Mouse (Mus musculus) heart, embryonic 16.5 days (tissue): ENCODE data around the gene Ggta1. TPM values are rescaled to one million over a fixed set of nuclear protein-coding genes. Genes with fewer than 3 reads are reported as not detected.
A peak's percentile ranks its signal among the peaks of the same experiment; 100 is the strongest.

Experiments used
- ATAC-seq: fragments of 200-750 bp; cut with Nextera tagmentation; replicated peaks from 2 replicates; pipeline ENCODE4 v1.8.0; 2017; ENCODE audit warnings: moderate number of reproducible peaks; ENCODE audit not compliant: insufficient read depth, low FRiP score; ENCODE audit errors: extremely low read depth
- H3K27ac ChIP-seq: fragments of 300-500 bp; sonication (generic); 2 replicates; pipeline ENCODE4 v1.5.1; 2014; ENCODE audit warnings: mild to moderate bottlenecking, low read length, control low read depth, moderate library complexity
- H3K27me3 ChIP-seq: fragments of 300-500 bp; sonication (generic); 2 replicates; pipeline ENCODE4 v1.6.1; 2014; ENCODE audit warnings: low read length, mixed read lengths; ENCODE audit not compliant: control insufficient read depth, insufficient read depth
- H3K36me3 ChIP-seq: fragments of 300-500 bp; sonication (generic); 2 replicates; pipeline ENCODE4 v1.6.1; 2014; ENCODE audit not compliant: control insufficient read depth, insufficient read depth
- H3K4me1 ChIP-seq: fragments of 300-500 bp; sonication (generic); 2 replicates; pipeline ENCODE4 v1.6.1; 2014; ENCODE audit warnings: low read length, mixed read lengths; ENCODE audit not compliant: control insufficient read depth, insufficient read depth
- H3K4me2 ChIP-seq: fragments of 300-500 bp; sonication (generic); 2 replicates; pipeline ENCODE4 v1.6.1; 2014; ENCODE audit warnings: low read depth, mild to moderate bottlenecking, control low read depth, low read length
- H3K4me3 ChIP-seq: fragments of 300-500 bp; sonication (generic); 2 replicates; pipeline ENCODE4 v1.5.1; 2014; ENCODE audit warnings: mild to moderate bottlenecking, control low read depth, low read length
- H3K9ac ChIP-seq: fragments of 300-500 bp; sonication (generic); 2 replicates; pipeline ENCODE4 v1.6.1; 2014; ENCODE audit warnings: low read length, control low read depth
- H3K9me3 ChIP-seq: fragments of 300-500 bp; sonication (generic); replicated peaks from 2 replicates; pipeline ENCODE4 v1.6.1; 2016; ENCODE audit warnings: low read length; ENCODE audit not compliant: control insufficient read depth
- WGBS: fragments of 180-500 bp; shearing (Covaris S2); extraction: QIAGEN DNeasy Blood & Tissue Kit; methylation state at CpG from one replicate; pipeline ENCODE4 v1.1.7; 2014; 5-methylcytosine and 5-hydroxymethylcytosine counted together
- polyA plus RNA-seq: library from polyadenylated mRNA; unstranded; fragments of >200 nt; fragmentation: Nextera tagmentation; extraction: Ambion mirVana; gene quantifications from 2 replicates; pipeline ENCODE4 v1.2.1, GENCODE M21; 2015

The Ggta1 gene
- polyA plus RNA-seq, 1 experiment from 2014 or later = 30.9 TPM

DNA sequence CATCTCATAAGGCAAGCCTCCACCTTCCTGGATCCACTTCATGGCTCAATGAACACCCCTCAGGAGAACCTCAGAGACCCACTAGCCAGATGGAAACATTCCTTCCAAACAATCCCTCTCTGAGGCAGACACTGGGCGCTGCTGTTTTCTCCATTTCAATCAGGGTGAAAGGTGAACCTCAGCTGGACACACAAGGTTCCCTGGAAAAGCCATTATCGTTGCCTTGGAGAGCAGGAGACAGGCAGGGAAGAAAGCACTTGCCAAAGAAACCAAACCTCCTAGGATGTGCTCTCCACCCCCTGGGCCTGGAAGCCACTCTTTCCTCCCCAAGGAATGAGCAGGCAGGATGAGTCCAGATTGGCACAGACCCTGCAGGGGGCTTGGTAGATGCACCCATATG lies 35.5 kb downstream of the Ggta1 start:
- Histone ChIP-seq H3K27me3 (no peaks in the 10 kb centered on the region), H3K4me2 (no peak overlapping the region), H3K9ac (no peak overlapping the region), H3K36me3 (peaks cover 7% of the 10 kb centered on the region; the same call in 1 of the 2 replicates), H3K27ac (peak overlapping the region; percentile 46; the same call in 1 of the 2 replicates), H3K4me3 (no peak overlapping the region), H3K4me1 (peaks cover 32% of the 10 kb centered on the region), H3K9me3 (no peaks in the 10 kb centered on the region)
- WGBS = 48% methylated on average over 2 of the region's 2 CpGs
- no peak for ATAC-seq

DNA sequence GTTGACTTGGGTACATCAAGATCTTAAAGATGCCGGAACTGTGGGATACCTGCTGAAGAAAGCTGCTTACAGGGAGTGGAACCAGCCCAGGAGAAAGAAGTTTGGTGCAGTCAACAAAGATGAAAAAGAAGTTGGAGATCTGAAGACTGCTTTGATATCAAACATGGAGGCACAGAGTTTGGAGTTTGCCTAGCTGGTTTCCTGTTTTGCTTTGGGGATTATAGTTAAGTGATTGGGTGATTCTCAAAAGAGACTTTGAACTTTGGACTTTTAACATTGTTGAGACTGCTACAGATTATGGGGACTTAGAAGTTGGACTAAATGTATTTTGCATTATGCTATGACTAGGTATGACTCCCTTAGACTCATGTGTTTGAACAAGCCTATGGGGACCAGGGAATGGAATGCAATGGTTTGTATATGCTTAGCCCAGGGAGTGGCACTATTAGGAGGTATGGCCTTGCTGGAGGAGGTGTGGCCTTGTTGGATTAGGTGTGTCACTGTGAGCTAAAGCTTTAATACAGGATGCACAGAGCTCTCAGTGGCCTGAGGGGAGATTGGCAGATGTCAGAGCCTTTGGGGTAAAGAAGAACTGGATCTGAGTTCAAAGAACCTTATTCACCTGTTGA lies 39.2 kb downstream of the Ggta1 start:
- Histone ChIP-seq H3K4me2 (no peak overlapping the region), H3K27me3 (no peaks in the 10 kb centered on the region), H3K9me3 (peaks cover 6% of the 10 kb centered on the region), H3K4me3 (no peak overlapping the region), H3K9ac (no peak overlapping the region), H3K4me1 (peaks cover 10% of the 10 kb centered on the region), H3K27ac (no peak overlapping the region), H3K36me3 (peaks cover 37% of the 10 kb centered on the region)
- ATAC-seq = no peak
- WGBS = 89% methylated on average over 1 of the region's 1 CpGs

DNA sequence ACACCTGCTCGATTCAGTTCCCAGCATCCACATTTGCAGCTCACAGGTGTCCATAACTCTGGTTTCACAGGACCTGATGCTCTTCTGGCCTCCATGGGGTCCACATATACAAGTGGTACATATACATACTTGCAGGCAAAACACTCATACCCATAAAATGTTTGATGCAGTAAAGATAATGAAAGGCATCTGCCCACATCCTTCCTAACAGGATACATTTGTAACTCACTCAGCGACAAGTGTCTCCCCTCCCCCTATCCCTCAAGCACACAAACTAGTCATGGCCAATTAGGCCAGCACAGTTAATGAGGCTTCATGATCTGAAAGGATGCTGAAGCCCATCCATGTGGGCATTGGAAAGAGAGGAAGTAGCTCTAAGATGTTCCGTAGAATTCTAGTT lies 40.6 kb downstream of the Ggta1 start:
- no peaks in the 10 kb centered on the region for H3K27me3 ChIP-seq
- peaks cover 6% of the 10 kb centered on the region for H3K9me3 ChIP-seq
- H3K27ac ChIP-seq = no peak overlapping the region
- H3K4me1 ChIP-seq = peaks cover 2% of the 10 kb centered on the region; the same call in 1 of the 2 replicates
- no peak overlapping the region for H3K9ac ChIP-seq
- no peak overlapping the region for H3K4me2 ChIP-seq
- 87% methylated on average over 3 of the region's 3 CpGs for WGBS
- peaks cover 36% of the 10 kb centered on the region for H3K36me3 ChIP-seq
- no peak for ATAC-seq
- H3K4me3 ChIP-seq = no peak overlapping the region

- peaks cover 36% of the 10 kb centered on the region for H3K36me3 ChIP-seq
- WGBS = 48% methylated on average over 1 of the region's 1 CpGs
- H3K27ac ChIP-seq = no peak overlapping the region
- no peak for ATAC-seq
- H3K9ac ChIP-seq = no peak overlapping the region
- no peaks in the 10 kb centered on the region for H3K27me3 ChIP-seq
- no peak overlapping the region for H3K4me2 ChIP-seq
- H3K9me3 ChIP-seq = peaks cover 6% of the 10 kb centered on the region
- no peak overlapping the region for H3K4me3 ChIP-seq
- peaks cover 7% of the 10 kb centered on the region for H3K4me1 ChIP-seq
These were observed 42.4 kb downstream of the Ggta1 start for GRCm38 (mm10) chr2:35420681-35421080.

GRCm38 (mm10) chr2:35419671-35420070 lies 43.4 kb downstream of the Ggta1 start:
- H3K9me3 ChIP-seq = peaks cover 6% of the 10 kb centered on the region

DNA sequence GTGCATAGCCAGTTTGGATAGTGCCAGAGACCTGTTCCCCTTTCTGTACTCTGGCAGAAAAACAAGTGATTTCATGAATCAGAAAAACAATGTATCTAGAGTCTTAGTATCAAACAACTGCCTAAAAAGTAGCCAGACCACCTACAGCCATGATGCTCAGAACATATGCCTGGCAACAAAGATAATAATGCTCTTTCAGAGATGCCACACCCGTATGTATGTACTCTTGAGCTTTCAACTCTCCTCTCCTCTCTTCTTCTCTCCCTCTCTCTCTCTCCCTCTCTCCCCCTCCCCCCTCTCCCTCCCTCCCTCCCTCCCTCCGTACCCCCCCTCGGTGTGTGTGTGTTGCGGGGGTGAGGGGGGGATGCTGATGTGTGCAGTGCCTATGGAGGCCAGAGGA lies 43.8 kb downstream of the Ggta1 start:
- H3K27ac ChIP-seq = no peak overlapping the region
- peaks cover 6% of the 10 kb centered on the region for H3K9me3 ChIP-seq
- no peak overlapping the region for H3K4me2 ChIP-seq
- H3K4me3 ChIP-seq = no peak overlapping the region
- ATAC-seq = no peak
- peaks cover 36% of the 10 kb centered on the region for H3K36me3 ChIP-seq
- H3K27me3 ChIP-seq = no peaks in the 10 kb centered on the region
- H3K9ac ChIP-seq = no peak overlapping the region
- peaks cover 7% of the 10 kb centered on the region for H3K4me1 ChIP-seq
- 93% methylated on average over 4 of the region's 4 CpGs for WGBS

More at GRCm38 (mm10) chr2:35419671-35420070, 43.4 kb downstream of the Ggta1 start:
- no peaks in the 10 kb centered on the region for H3K27me3 ChIP-seq
- H3K36me3 ChIP-seq = peaks cover 36% of the 10 kb centered on the region
- H3K4me1 ChIP-seq = peaks cover 7% of the 10 kb centered on the region
- H3K9ac ChIP-seq = no peak overlapping the region
- no peak overlapping the region for H3K4me2 ChIP-seq
- no peak overlapping the region for H3K27ac ChIP-seq
- WGBS = 95% methylated on average over 2 of the region's 2 CpGs
- no peak for ATAC-seq
- H3K4me3 ChIP-seq = no peak overlapping the region

DNA sequence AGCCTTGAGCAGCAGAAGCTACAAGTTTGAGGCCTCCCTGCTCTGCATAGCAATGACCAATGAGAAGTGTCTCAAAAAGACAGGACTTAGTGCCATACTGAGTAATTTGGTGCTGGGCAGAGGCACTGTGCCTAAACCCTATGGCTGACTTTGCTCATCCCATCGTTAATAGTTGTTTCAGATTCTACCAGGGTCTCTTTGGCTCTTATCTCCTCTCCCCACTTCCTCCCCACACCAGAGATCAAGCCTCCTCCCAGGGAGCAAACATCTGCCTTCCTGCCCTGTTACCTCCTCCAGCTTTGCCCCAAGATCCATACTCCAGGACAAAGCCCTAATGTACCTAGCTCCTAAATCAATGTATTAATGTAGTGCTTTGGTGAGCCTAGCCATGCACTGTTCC lies 45.8 kb downstream of the Ggta1 start:
- H3K36me3 ChIP-seq = peaks cover 33% of the 10 kb centered on the region
- no peaks in the 10 kb centered on the region for H3K27me3 ChIP-seq
- no peak overlapping the region for H3K4me3 ChIP-seq
- H3K9me3 ChIP-seq = peaks cover 6% of the 10 kb centered on the region
- 36% methylated on average over 1 of the region's 1 CpGs for WGBS
- no peak overlapping the region for H3K9ac ChIP-seq
- H3K4me1 ChIP-seq = peaks cover 11% of the 10 kb centered on the region
- H3K27ac ChIP-seq = no peak overlapping the region
- no peak overlapping the region for H3K4me2 ChIP-seq
- ATAC-seq = no peak

GRCm38 (mm10) chr2:35416473-35416872 lies 46.6 kb downstream of the Ggta1 start:
- 69% methylated on average over 6 of the region's 6 CpGs for WGBS
- no peak overlapping the region for H3K9ac ChIP-seq
- H3K9me3 ChIP-seq = peaks cover 6% of the 10 kb centered on the region

GRCm38 (mm10) chr2:35412810-35413209 lies 50.2 kb downstream of the Ggta1 start:
- no peak for ATAC-seq
- Histone ChIP-seq H3K36me3 (peaks cover 7% of the 10 kb centered on the region), H3K4me3 (no peak overlapping the region), H3K4me2 (no peak overlapping the region), H3K4me1 (peaks cover 17% of the 10 kb centered on the region), H3K27ac (no peak overlapping the region), H3K9me3 (no peaks in the 10 kb centered on the region), H3K27me3 (no peaks in the 10 kb centered on the region), H3K9ac (no peak overlapping the region)
- 94% methylated on average over 3 of the region's 3 CpGs for WGBS

More at GRCm38 (mm10) chr2:35416473-35416872, 46.6 kb downstream of the Ggta1 start:
- 0 out of 2 replicates have a peak overlapping the region, but pooled peaks have one; percentile 10 for H3K27ac ChIP-seq
- peaks cover 11% of the 10 kb centered on the region for H3K4me1 ChIP-seq
- no peaks in the 10 kb centered on the region for H3K27me3 ChIP-seq
- peaks cover 26% of the 10 kb centered on the region for H3K36me3 ChIP-seq
- no peak for ATAC-seq
- no peak overlapping the region for H3K4me3 ChIP-seq
- H3K4me2 ChIP-seq = no peak overlapping the region
